Comparison of ENCODE assay signal across 17 mouse cellular contexts in genomic region chr11:77890648-77891258, GRCm38 (mm10). TPM values are rescaled to one million over a fixed set of nuclear protein-coding genes. Genes with fewer than 3 reads are reported as not detected.
DNase-seq lines count a peak whose midpoint lies in the region; ATAC-seq and TF ChIP-seq lines count a peak whose summit lies in the region.
"Had no signal": no experiment of that assay in that cellular context is flagged by ENCODE, and none has a peak within 500 bp of the region (broad histone marks: within the 10 kb centered on the region; RNA-seq: fewer than 3 reads in every experiment).

No protein-coding gene starts in this region.

- peak overlapping the region; percentile 82 for H3K27ac ChIP-seq in liver, adult 2 months (replicated peaks; ENCODE audit: insufficient read depth, low read depth, low read length)
- H3K27ac ChIP-seq in liver, embryonic 11.5 days (ENCODE audit: low read depth, low read length): no peak overlapping the region
- H3K27ac ChIP-seq: heart, adult 2 months; intestine, embryonic 15.5 days; limb, embryonic 10.5 days; macrophage had no signal

- no peak overlapping the region for H3K4me3 ChIP-seq in liver, adult 2 months (ENCODE audit: insufficient read depth, low read depth, low read length)
- no peak overlapping the region for H3K4me3 ChIP-seq in liver, embryonic 11.5 days (ENCODE audit: low read depth, low read length)
- H3K4me3 ChIP-seq: heart, adult 2 months; intestine, embryonic 15.5 days; limb, embryonic 10.5 days had no signal

- peak overlapping the region; percentile 49; the same call in 1 of the 2 replicates for H3K9ac ChIP-seq in liver, adult 2 months (ENCODE audit: low read depth, low read length)
- H3K9ac ChIP-seq in liver, embryonic 11.5 days (ENCODE audit: low read depth, low read length): no peak overlapping the region
- H3K9ac ChIP-seq: intestine, embryonic 15.5 days had no signal

- no peak for TF ChIP-seq POLR2A in liver, adult 2 months (IDR thresholded peaks at IDR 0.05; ENCODE audit: extremely low read depth, insufficient read depth, low read length)
- no peak for TF ChIP-seq POLR2A in brain, embryonic 14.5 days (IDR thresholded peaks at IDR 0.05; ENCODE audit: borderline replicate concordance, extremely low read depth, insufficient read depth, insufficient read length, poor library complexity, severe bottlenecking)

- DNase-seq in liver, adult 2 months (ENCODE audit: extremely low read depth, low read depth, low spot score): peak; percentile 48
- DNase-seq in liver, embryonic 11.5 days (ENCODE audit: low spot score): no peak
- DNase-seq in ES-CJ7 (ENCODE audit: low read depth, low spot score): peak; percentile 53
- DNase-seq in brain, embryonic 14.5 days (ENCODE audit: low read depth): peak; percentile 87
- DNase-seq in kidney, postnatal 36 days: peak; percentile 54 to 80
- DNase-seq in urinary bladder, adult 2 months (ENCODE audit: low spot score): no peak
- no peak for DNase-seq in left cerebral cortex, postnatal 14 days (ENCODE audit: low spot score in 2 of 2)
- DNase-seq: adrenal gland, adult 2 months; cerebellum, adult 9-10 months; heart, adult 2 months; heart, postnatal 10 days; thymus, adult 2 months had no signal

- ATAC-seq in liver, embryonic 11.5 days (replicated peaks; ENCODE audit: low FRiP score): no peak
- ATAC-seq: intestine, embryonic 15.5 days had no signal

- peaks cover 15% of the 10 kb centered on the region; the same call in 1 of the 2 replicates for H3K79me2 ChIP-seq in liver, adult 2 months (ENCODE audit: control insufficient read depth, insufficient read depth, low read length)

- no peaks in the 10 kb centered on the region for H3K9me3 ChIP-seq in liver, embryonic 11.5 days (ENCODE audit: control insufficient read depth, low read length)
- H3K9me3 ChIP-seq: intestine, embryonic 15.5 days; limb, embryonic 10.5 days had no signal

- WGBS in liver, adult 2 months: 22% methylated on average over 2 of the region's 2 CpGs
- 68% methylated on average over 2 of the region's 2 CpGs for WGBS in liver, embryonic 11.5 days

- peaks cover 22% of the 10 kb centered on the region for H3K4me1 ChIP-seq in liver, adult 2 months (ENCODE audit: control insufficient read depth, insufficient read depth, low read length)
- H3K4me1 ChIP-seq in liver, embryonic 11.5 days (replicated peaks; ENCODE audit: control insufficient read depth, insufficient read depth, low read length): peaks cover 3% of the 10 kb centered on the region; the same call in 1 of the 2 replicates

- intact Hi-C loops in left cerebral cortex, postnatal 14 days (cut with DNase I): no loop called here

- no peak for TF ChIP-seq CTCF in liver, adult 2 months (IDR thresholded peaks at IDR 0.05; ENCODE audit: low read depth, low read length)
- TF ChIP-seq CTCF in brain, embryonic 14.5 days (IDR thresholded peaks at IDR 0.05; ENCODE audit: borderline replicate concordance, extremely low read depth, insufficient read depth, insufficient read length): no peak

- no peak overlapping the region for H3K4me2 ChIP-seq in liver, embryonic 11.5 days
- H3K4me2 ChIP-seq: intestine, embryonic 15.5 days had no signal

- no peaks in the 10 kb centered on the region for H3K27me3 ChIP-seq in liver, adult 2 months (ENCODE audit: control insufficient read depth, insufficient read depth, low read length)
- peaks cover 17% of the 10 kb centered on the region for H3K27me3 ChIP-seq in liver, embryonic 11.5 days (replicated peaks; ENCODE audit: control insufficient read depth, insufficient read depth, low read length)
- H3K27me3 ChIP-seq: CH12.LX; intestine, embryonic 15.5 days had no signal

- H3K36me3 ChIP-seq in liver, adult 2 months (ENCODE audit: control insufficient read depth, insufficient read depth, low read length): peaks cover 30% of the 10 kb centered on the region
- H3K36me3 ChIP-seq in liver, embryonic 11.5 days (ENCODE audit: control insufficient read depth, insufficient read depth, low read length): no peaks in the 10 kb centered on the region
- H3K36me3 ChIP-seq: intestine, embryonic 15.5 days; limb, embryonic 10.5 days had no signal

RNA-seq across cellular contexts. Expression of gene Pipox, which starts 3.1 kb away (rescaled TPM):
- 238 and 251 TPM in 2 replicates for total RNA-seq in liver, adult 2 months (2014; rRNA removed)
- polyA plus RNA-seq in liver, adult 2 months (2012; rRNA removed): 219 and 222 TPM in 2 replicates
- 6.9 and 7.2 TPM in 2 replicates for polyA plus RNA-seq in liver, embryonic 11.5 days (2014; fragmentation: Nextera tagmentation; extraction: Ambion mirVana)
- polyA plus RNA-seq in brain, embryonic 14.5 days (2012; rRNA removed): 10.0 and 19.2 TPM in 2 replicates
- 0.37 and 0.66 TPM in 2 replicates for polyA plus RNA-seq in urinary bladder, adult 2 months (2012; rRNA removed)
- total RNA-seq in left cerebral cortex, postnatal 14 days (2021): under 1 TPM; 0.18 to 0.70 TPM
- total RNA-seq: gastrocnemius, adult 18-20 months had no signal
- polyA plus RNA-seq: macrophage had no signal

RNA-seq across cellular contexts. Expression of gene Sez6, which starts 39.8 kb away (rescaled TPM):
- total RNA-seq in liver, adult 2 months (2014; rRNA removed): not detected in 2 replicates
- not detected in 2 replicates for polyA plus RNA-seq in liver, adult 2 months (2012; rRNA removed)
- polyA plus RNA-seq in liver, embryonic 11.5 days (2014; fragmentation: Nextera tagmentation; extraction: Ambion mirVana): 0.36 TPM in 1 of 2 replicates, not detected in the other
- polyA plus RNA-seq in brain, embryonic 14.5 days (2012; rRNA removed): 173 and 174 TPM in 2 replicates
- 0.09 and 0.21 TPM in 2 replicates for polyA plus RNA-seq in urinary bladder, adult 2 months (2012; rRNA removed)
- total RNA-seq in left cerebral cortex, postnatal 14 days (2021): 100 to 1,000 TPM; 153 to 196 TPM
- polyA plus RNA-seq: macrophage had no signal

Comparison
In these comparisons a context has a peak if more than half of its experiments do, and no peak if none do; other contexts are left out.
1. DNase-seq: peak in liver, adult 2 months (single experiment), ES-CJ7 (single experiment), brain, embryonic 14.5 days (single experiment) and kidney, postnatal 36 days (2 of 2); none in liver, embryonic 11.5 days (single experiment), urinary bladder, adult 2 months (single experiment) and left cerebral cortex, postnatal 14 days (0 of 2).
2. RNA of gene Pipox, which starts 3.1 kb away (polyA plus RNA-seq): 219 to 222 TPM in liver, adult 2 months; 10.0 to 19.2 TPM in brain, embryonic 14.5 days, 6.9 to 7.2 TPM in liver, embryonic 11.5 days and 0.37 to 0.66 TPM in urinary bladder, adult 2 months; every median in the first group is over 10 times any median in the second.
3. RNA of gene Sez6, which starts 39.8 kb away (polyA plus RNA-seq): 173 to 174 TPM in brain, embryonic 14.5 days; 0.36 TPM in liver, embryonic 11.5 days, 0.09 to 0.21 TPM in urinary bladder, adult 2 months and not detected in liver, adult 2 months; every median in the first group is over 100 times any median in the second.